Mouse (Mus musculus): Measurements from ENCODE around the gene F10.
A peak's percentile ranks its signal among the peaks of the same experiment; 100 is the strongest.

F10 gene

GRCm38 (mm10) chr8:13037015-13037414, at the start of gene F10:
Gene F10, plus strand, starts transcription at chr8:13037308.
- DNase-seq (ENCODE audit: low read depth): no peak

DNA sequence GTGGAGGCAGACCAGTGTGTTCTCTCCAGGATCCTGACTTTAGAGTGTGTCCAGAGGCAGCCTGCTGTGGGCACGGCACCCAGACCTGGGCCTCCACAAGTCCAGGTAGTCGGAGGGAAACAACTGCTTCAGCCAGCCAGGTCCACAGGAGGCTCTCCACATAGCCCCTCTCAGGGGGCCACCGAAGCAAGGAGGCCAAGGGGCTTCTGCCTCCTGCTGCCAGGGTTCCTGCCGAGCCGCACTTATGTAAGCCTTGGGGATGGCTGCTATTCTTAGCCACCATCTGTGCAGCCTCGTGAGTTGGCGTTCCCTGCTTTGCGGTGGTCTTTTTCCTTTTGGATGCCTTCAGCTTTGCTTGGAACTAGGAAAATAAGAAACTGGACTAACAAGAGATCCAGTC, 49.5 kb upstream of the F10 start:
- DNase-seq (ENCODE audit: low read depth): no peak

- DNase-seq (ENCODE audit: low read depth): no peak
These were observed 48.2 kb upstream of the F10 start for GRCm38 (mm10) chr8:12988722-12989430.

DNA sequence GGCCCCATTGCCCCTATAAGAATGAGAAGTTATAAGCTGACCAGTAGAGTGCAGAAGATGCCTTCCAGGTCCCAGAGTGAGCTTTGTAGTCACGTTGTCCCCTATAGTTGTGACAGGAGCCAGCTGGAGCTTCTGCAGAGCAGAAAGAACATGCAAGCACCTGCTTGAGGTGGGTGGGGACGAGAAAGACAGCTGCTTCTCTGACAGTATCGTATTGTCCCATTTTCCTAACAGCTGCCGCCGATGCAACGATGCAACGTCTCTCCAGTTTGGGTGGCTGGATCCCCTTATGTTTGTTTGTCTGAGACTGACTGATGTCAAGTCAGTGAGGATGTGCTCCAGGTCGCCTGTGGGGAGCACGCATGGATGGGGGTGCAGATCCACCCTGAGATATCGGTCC, 45.7 kb upstream of the F10 start:
- no peak for DNase-seq (ENCODE audit: low read depth)

GRCm38 (mm10) chr8:12994468-12994867, 42.6 kb upstream of the F10 start:
- DNase-seq (ENCODE audit: low read depth): no peak

- peak; percentile 60 for DNase-seq (ENCODE audit: low read depth)
These were observed 41.6 kb upstream of the F10 start for GRCm38 (mm10) chr8:12995481-12995880.

DNA sequence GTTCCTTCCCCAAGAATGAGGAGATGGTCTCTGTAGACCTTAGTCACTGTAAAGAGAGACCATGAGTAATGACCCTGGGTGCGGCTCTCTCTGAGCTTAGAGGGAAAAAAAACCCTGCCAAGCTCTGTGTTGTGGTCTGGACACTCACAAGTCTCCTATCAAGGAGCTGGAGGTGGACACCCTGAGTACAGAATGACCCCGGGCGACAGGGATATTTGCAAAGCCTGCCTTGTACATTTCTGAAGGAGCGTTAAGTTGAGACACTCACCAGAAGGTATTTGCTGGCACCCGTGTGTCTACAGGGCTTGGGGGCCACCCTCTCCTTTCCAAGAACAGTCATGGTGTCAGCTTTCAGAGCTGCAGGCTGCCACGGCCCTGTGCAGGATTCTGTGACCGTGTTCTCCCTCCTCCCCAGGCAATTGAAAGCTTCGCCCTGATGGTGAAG, 40.3 kb upstream of the F10 start:
- DNase-seq (ENCODE audit: low read depth): peak; percentile 49

- DNase-seq (ENCODE audit: low read depth): no peak
These were observed 38.8 kb upstream of the F10 start for GRCm38 (mm10) chr8:12998331-12998730.

DNA sequence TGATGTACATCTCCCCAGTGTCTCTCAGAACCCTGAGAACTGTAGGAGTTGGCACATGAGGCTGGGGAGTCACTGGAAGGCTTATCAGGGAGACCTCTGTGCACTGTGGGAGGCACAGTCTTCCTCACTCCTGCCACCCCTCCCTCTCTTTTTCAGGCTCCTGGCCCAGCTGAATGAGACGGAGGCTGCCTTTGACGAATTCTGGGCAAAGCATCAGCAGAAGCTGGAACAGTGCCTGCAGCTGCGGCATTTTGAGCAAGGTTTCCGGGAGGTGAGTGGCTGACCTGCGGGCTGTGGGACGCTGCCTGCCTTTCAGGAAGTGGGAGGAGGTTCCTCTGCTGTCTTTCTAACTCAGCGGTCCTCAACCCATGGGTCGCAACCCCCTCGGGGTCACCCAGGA, 37.3 kb upstream of the F10 start:
- DNase-seq (ENCODE audit: low read depth): peak; percentile 70

DNA sequence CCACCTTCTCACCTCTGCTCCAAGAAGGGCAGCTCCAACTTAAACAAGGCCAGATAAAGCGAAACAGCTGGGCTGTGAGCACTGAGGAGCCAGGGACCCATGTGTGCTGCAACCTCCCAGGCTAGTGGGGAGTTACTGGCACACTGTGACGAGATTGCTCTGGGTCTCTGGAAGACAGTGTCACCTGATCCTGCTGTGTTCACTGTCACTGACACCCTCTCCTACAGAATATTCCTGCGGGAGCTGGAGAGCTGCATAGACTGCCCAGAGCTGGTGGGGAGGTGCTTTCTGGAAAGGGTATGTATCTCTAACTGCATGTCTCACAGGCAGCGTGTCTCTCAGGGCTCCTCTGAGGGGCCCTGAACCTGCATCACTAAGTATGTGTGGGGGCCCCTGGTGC, 29.6 kb upstream of the F10 start:
- no peak for DNase-seq (ENCODE audit: low read depth)

DNA sequence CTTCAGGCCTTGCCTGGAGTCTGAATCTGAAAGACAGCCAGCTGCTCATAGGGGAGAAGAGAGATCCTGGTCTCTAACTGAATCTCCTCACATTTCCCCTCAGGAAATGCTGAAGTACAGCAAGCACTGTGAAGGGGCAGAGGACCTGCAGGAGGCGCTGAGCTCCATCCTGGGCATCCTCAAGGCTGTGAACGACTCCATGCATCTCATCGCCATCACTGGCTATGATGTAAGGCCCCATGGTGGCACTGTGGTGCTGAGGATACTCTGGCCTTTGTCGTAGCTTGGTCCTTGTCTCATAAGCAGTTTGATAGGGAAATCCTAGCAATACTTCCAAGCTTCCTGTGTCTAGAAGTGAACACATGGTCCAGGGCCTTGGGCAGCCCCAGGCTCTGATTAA, 26.8 kb upstream of the F10 start:
- no peak for DNase-seq (ENCODE audit: low read depth)

GRCm38 (mm10) chr8:13019560-13019959, 17.5 kb upstream of the F10 start:
- no peak for DNase-seq (ENCODE audit: low read depth)

DNA sequence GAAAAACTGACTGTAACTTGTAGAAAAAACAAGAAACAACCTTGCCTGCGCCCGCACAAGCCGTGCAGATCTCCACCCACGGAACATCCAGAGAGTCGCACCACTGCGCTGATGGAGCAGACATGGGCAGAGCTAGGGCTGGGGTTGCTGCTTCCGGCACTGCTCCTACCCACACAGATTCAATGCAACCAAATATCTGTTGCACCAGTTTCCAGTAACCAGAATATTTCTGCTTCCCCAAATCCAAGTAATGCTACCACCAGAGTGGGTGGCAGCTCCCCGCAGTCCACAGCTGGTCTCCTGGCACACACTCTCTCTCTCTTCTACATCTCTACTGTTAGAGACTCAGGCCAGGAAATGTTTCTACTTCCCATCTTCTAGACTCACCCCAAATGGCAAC, 15.3 kb upstream of the F10 start:
- DNase-seq (ENCODE audit: low read depth): no peak

DNA sequence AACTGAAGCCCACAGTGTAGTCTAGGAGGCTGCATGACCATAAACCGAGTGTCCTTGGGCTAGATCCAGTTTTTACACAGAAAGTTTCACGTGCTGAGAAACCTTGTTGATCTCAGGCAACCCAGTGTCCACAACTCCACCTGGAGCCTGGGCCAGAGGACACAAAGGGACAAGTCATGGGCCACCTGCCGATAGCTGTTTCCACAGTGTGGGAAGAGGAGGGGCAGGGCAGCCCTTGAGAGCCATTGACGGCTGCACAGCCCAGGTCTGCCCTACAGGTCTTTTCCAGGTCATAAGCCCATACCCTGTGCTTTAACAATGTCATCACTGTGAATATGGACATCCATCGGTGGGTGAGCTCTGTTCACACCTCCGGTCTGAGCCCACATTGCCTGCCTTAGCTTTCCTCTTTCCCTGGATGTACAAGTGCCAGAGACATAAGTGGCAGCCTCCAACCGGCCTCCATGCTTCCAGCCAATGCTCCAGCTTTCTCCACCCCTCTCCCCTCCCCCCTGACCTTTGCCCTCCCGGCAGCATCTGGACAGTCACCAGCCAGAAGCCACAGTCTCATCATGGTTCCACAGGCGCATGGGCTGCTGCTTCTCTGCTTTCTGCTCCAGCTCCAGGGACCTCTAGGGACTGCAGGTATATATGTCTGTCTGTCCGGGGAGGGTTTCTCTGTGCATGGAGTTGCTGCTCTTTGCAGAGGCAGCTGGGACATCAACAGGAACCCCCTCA, 11.5 kb upstream of the F10 start, which contains the start of gene F7:
F7 (plus strand) TSS at position 548 of the 738 bp plus-strand sequence.
- no peak for DNase-seq (ENCODE audit: low read depth)

- DNase-seq (ENCODE audit: low read depth): no peak
These were observed 9.5 kb upstream of the F10 start for GRCm38 (mm10) chr8:13027615-13028014.

DNA sequence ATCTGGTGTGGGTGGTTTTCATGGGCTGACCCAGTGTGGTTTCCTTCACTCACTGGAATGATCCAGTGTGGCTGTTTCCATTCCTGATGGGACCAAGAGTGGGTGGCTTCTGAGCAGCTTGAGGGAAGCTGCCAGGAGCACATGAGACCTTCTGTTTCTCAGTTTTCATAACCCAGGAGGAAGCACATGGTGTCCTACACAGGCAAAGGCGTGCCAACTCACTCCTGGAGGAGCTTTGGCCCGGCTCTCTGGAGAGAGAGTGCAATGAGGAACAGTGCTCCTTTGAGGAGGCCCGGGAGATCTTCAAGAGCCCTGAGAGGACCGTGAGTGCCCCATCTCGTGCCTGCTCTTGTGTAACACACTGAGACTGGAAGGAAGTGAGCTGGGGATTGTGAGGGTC, 8.6 kb upstream of the F10 start:
- DNase-seq (ENCODE audit: low read depth): peak; percentile 29

- DNase-seq (ENCODE audit: low read depth): no peak
These were observed 729 bp upstream of the F10 start for GRCm38 (mm10) chr8:13036346-13036812.

- no peak for DNase-seq (ENCODE audit: low read depth)
These were observed 461 bp downstream of the F10 start for GRCm38 (mm10) chr8:13037569-13037968.

DNA sequence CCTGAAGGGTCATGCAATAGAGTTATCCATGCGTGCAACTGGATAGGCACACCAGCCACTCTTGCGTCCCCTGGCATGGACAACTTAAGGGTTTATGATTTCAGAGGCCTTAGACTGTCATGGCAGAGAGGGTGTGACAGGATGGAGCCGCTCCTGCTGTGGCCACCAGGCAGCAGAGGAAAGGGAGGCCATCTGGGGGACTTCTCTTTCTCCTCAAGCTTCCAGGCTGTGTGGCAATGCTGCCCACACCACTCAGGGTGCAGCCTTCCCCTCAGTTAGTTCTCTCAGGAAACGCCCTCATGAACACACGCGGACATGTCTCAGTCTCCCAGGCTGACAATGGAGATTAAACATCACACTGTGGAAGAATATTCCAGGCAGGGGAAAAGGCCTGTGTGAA, 1.9 kb downstream of the F10 start:
- DNase-seq (ENCODE audit: low read depth): no peak

GRCm38 (mm10) chr8:13041459-13041858, 4.4 kb downstream of the F10 start:
- no peak for DNase-seq (ENCODE audit: low read depth)

- no peak for DNase-seq (ENCODE audit: low read depth)
These were observed 10.5 kb downstream of the F10 start for GRCm38 (mm10) chr8:13047652-13048051.

- no peak for DNase-seq (ENCODE audit: low read depth)
These were observed 13.4 kb downstream of the F10 start for GRCm38 (mm10) chr8:13050550-13050949.

DNA sequence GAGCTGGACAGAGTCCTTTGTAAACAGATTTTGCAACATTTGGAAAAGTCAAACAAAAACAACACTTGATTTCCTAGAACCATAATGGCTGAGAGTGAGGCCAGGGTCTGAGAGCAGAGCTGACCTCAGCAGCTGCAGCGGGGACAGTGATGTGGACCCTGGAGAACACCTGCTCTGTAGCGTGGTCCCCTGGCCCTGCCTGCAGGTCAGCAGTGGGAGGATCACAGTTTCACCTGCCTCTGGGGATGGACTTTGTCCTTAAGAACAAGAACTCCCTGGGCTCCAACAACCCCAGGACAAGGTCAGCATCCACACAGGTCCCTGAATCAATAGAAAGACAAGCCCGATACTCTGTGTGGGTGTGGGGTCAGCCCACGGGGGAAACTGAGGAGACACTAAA, 20.2 kb downstream of the F10 start:
- DNase-seq (ENCODE audit: low read depth): no peak
